Mouse (Mus musculus) induced T-regulatory cell, adult 2 months (primary cell): Measurements from ENCODE around the gene Kif1b.

Experiments
- DNase-seq: peaks from one replicate; pipeline ENCODE4 v3.0.0-alpha.2; 2012; ENCODE audit warnings: low read depth

Kif1b gene

DNA sequence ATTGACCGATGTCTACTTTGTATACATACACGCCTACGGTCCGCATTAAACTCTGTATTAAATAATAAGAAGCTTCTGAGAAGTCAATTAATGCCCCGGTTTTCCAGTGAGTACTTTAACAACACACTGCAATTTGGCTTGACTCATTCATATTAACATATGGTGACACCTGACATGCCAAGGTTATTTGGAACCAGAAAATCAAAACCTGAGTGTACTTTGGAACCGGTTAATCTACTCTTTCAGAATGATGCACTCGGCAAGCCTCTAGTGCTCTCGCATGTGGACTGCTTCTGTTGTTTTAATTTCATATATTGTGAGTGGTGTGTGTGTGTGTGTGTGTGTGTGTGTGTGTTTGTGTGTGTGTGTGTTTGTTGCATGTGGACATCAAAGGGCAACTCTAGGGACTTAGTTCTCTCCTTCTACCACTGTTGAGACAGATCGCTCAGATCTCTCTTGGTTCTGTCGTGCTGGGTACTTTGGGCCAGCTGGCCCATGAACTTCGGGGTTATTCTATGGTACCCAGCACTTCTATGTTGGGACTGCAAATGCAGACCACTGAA is 6.9 kb upstream of the Kif1b start:
- DNase-seq: no peak

DNA sequence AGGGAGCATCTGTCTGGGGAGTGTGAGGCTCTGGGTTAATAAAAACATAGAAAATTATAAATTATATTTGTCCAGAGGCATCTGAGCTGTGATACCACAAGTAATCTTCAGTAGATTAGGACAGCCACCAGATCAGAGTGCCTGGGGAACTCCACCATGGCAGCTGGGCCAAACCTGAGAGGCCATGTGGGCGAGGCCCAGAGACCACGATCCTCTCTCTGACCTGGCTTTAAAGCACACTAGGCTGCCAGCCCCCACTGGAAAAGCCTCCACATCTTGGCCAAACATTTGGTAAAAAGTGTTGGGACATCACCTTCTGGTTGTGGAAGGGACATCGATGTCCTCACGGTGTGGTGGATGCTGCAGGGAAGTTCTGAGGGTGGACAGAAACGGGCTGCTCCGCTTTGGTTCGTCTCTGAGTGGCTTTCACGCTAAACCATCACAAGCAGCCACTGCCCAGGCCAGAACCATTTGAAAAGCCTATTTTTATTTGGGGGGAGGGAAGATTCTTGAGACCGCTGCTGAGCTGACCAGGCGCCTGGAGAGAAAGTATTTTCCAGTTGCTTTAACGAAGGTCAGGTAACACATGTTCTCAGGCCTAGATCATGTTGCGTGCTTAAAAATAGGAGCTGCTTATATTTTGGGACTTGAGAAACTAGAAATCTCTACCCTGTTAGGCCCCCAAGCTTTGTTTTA is 6.2 kb upstream of the Kif1b start:
- no peak for DNase-seq

DNA sequence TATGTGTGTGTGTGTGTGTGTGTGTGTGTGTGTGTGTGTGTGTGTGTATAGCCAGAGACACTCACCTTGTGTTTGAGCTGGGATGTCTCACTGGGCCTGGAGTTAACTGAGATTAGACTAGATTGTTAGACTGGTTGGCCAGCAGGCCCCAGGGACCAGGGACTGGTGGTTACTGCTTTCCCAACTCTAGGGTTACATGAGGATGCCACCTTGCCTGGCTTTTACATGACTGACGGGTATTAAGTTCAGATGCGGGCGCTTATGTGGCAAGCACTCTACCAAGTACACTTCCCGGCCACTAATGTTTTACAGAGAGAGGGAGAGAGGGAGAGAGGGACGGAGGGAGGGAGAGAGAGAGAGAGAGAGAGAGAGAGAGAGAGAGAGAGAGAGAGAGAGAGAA is 4.5 kb upstream of the Kif1b start:
- DNase-seq: no peak

DNA sequence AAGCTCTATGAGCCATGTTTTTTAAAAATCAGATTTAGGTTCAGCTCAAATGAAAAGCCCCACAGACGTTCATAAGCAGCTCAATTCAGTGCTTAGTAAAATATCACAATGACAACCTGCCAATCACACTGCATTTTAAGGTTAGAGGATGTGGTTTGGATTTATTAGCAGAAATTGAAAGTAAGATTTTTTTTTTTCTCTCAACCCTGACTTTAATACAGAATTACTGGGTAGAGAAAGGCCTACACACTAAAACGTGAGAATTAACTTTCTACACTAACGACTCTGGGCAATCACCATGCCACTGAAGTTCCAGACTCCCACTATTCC is 963 bp upstream of the Kif1b start:
- DNase-seq: no peak

DNA sequence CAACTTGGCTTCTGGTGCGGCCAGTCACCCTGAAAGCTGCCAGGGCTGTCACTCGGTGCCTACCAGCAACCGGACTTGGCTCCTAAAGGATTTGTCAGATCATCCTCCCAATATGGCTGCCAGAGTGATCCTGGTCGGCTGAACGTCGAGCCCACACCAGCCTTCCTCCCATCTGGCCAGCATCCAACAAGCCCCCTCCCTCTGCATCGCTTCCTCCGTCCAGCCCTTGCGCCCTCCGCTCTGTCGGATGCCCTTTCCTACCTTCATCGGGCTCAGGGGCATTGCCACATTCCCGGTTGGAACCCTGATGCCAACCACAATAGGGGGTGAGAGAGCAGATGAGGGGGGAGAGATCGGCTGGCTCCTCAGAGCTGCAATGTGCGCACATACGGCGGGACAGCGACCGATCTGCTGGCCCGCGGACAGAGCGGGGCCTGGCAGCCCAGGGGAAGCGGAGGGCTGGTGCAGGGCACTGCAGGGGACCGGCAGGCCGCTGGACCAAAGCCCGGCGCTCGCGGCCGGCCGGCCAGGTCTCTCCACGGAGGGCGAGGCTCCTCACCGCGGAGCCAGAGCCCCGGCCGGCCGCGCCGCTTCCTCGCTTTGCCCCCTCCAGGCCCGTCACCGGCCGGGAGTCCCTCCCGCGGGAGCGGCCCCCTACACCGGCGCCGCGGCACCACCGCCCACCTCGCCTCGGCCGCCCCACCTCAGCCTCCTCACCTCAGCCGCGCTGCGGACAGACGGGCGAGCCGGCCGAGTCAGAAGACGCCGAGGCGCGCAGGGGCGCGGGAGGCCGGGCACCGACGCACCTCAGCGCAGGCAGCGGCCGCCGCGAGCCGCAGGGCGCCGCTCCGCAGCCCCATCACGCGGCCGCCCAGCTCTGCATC is 539 bp downstream of the Kif1b start:
- DNase-seq: peak; percentile 37

DNA sequence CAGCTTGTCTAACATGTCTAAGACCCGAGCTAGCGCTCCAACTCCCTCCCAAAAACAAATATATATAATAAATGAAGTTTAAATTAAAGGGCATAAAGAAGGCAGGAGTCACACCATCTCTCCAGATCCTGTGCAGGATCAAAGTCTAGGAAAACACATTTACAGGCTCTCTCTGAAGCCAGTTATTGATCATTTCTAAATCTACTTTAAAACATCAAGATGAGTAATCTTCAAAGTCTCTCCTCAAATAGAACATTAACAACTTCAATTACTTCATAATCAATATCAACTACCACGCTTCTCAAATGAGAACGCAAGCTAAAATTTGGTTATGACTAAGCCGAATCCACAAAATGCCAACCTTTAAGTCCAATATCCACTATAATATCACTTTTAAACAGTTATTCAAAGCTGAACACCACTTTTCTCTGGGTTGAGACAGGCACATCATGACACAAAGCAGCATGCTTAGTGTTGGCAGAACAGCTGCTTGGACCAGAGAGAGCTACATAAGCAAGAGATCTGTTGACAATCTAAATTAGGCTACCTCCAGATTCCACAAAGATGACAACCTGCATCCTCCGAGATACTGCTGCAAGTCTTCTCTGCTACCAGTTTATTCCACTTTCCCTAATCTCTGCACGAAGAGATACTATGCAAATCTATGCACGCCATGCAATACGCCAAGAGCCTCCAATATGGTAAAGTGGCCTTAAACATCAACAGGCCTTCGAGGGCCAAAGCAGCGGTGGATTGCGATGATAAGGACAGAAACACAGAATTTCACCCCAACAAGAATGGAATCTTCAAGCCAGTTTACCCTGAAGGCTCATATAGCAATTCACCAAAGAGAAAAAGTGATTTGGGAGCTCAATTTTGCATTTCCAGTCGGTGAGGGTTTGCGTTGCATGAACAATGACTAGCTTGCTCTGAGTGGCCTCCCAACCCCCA is 1.5 kb downstream of the Kif1b start:
- DNase-seq: peak; percentile 15

DNA sequence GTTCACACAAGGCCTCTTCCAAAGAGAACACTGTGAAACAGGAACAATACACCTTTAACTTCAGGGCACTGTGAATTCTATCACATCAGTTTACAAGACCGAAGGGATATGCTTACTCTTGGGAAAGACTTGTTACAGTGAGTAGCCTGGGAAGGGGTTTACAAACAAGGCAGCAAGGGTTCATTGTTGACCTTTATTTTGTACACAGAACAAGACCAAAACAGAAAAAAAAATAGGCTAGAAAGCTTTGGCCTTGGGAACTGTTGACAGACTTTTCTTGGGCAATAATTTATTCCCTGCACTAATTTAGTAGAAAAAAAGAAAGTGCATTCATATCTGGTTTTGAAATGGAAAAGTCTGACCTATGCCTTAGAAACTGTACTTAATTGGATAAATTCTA is 3.0 kb downstream of the Kif1b start:
- DNase-seq: no peak

DNA sequence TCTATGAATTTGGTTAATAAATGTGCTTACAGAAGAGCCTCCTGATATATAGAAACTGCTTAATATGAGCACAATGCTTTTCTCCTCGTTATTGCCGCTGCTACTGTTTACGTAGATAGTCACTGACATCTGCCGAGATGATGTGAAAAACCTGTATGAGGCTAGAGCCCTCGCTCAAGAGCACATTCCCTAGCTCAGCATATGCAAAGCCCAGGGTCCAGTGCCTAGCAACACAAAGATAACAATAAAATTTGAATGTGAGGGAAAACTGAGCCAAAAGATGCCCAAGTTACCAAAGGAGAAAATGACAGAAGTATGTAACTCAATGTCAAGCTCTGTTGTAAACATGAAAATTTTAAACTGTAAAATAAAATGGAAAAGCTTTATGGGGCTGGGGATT is 4.0 kb downstream of the Kif1b start:
- DNase-seq: no peak

DNA sequence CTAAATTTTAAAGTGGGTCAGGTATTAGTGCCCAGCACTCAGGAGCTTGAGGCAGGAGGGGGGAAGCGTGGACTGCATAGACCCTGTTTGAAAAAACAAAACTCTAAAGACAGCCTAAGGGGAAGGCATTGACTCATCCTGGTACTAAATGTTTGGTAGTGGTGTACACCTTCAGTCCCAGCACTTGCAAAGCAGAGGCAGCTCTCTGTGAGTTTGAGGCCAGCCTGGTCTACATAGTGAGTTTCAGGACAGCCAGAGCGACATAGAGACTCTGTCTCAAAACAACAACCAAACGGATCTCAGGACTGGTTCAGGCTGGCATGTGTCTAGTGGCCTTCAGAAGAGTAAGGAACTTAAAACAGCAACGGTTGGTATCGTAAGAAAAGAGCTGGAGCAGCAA is 4.7 kb downstream of the Kif1b start:
- DNase-seq: no peak

DNA sequence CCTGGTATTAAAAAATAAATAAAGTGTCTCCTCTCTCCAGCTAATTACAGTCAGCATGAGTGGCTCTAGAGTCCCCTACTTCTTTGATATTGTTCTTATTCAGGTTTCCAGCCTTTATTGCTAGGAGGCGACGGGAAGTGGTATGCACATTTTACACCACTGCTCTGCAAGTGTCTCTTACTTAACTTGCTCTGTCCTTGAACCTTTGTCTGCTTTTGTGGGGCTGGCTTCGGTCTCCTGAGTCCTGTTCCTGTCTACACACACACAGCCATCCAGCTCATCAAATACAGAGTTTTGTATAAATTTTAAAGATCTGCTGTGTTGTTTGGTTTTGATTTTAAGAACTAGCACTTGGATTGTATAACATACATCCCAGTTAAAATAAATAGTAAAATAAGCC is 5.4 kb downstream of the Kif1b start:
- DNase-seq: no peak

DNA sequence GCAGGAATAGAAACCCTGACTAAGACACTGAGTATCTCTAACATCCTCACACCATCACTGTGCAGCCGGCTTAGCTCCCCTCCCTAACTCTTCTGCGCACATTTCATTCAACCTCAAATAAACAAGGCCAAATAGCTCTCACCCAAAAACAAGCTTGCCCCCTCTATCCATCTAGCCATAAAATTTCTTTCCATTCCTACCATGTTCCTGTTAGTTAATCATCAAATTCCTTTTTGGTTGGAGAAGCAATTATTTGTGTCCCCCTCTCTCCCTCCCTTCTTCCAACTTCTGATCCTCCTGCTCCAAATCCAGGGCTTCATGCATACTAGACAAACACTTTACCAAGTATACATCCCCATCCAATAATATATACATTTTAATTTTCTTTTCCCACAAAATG is 11.0 kb downstream of the Kif1b start:
- no peak for DNase-seq

DNA sequence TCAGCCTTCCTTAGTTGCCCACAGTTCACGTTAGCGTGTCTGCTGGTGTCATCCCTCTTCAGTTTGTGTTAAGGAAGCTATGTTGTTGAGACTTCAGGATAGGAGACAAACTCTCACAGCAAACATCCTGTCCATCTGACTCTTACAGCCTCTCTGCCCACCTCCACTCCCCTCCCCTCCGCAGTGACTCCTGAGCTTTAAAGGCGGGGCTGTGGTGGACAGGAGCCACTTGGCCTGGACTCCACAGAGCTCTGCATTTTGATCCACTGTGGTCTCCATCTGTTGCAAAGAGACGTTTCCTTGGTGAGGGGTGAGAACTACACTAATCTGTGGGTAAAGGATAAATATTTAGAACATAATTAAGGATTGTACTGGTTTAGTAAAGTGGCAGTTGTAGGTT is 14.5 kb downstream of the Kif1b start:
- no peak for DNase-seq

DNA sequence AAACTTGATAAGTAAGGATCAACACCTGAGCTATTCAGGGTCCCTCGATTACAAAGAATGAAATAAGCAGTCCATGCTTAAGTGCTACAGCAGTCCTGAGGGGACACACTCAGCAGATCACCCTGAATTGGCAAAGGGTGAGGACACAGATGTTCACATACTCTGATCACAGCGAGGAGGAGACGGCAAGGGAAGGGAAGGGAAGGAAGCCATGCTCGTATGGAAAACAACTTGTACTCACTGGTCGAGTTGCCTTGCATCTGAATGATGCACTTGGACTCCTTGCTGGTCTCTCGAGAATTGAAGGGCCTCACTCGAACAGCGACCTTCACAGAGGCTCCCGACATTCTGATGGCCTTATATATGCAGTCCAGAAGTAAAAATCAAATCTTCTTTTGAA is 16.4 kb downstream of the Kif1b start:
- no peak for DNase-seq

DNA sequence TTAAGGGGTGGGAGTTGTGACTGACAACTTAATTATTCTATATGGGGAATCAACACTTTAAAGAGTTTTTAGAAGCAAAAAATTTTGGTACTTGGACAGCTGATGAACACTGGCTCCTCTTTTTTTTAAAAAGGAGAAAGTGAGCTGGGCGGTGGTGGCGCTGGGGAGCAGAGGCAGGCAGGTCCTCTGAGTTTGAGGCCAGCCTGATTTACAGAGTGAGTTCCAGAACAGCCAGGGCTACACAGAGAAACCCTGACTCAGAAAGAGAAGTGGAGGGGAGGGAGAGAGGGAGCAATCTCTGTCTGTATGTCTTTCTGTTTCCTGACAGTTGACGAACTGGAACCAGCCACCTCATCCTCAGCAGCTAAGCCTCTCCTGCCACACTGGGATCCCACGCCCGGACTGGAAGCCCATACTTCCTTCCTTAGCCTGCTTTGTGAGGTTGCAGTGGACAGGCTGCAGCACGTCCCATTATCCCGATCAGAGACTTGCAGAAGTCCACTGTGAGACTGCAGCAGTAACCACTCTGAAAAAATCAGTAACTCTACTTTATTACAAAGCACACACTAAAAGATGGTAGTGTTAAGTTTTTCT is 17.2 kb downstream of the Kif1b start:
- no peak for DNase-seq

DNA sequence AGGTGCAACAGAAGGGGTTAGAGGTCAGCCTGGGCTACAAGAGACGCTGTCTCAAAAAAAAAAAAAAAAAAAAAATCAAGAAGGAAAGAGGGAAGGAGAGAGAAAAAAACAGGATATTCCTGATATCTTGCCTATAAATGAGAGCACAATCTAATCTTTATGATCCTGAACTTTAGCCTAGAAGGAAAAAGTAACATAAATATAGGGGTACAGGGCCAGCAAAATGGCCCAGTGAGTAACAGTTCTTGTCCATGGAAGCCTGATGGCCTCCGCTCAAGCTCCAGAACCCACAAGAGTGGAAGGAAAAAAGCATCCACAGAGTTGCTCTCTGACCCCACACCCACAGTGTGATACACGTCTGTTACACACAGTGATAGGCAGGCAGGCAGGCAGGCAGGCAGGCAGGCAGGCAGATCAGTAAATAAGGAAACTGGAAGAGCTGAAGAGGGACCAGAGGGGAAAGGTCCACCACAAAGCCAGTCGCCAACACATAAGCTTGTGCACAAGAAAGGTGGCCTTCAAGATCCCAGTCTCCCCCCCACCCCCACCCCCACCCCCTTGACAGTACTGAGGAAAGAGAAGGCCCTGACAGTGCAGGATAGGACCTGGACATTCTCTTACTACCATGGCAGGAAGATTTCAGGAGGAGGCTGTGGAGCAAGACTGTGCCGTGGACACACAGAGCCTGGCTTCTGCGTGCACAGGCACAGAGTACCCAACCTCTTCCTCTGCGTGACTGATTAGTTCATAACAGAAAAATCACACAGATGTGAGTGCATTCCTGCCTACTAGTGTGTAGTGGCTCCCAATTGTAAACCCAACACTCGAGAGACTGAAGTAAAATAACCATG is 21.0 kb downstream of the Kif1b start:
- no peak for DNase-seq

DNA sequence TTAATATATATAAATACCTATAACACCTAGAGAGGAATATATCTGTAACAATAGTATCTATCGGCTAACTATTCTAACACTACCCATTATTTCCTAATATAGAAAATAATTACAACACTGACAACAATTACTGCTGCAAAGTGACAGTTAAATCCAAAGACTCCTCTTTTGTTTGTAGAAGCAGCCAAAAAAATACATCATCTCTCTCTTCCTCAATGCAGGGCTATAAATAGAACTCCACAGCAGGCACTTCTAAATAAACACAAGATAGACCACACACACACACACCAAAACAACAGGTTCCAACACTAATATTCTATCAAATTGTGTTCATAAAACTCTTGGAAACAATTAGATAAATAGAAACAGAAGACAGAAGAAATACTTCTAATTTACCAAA is 21.8 kb downstream of the Kif1b start:
- DNase-seq: no peak

DNA sequence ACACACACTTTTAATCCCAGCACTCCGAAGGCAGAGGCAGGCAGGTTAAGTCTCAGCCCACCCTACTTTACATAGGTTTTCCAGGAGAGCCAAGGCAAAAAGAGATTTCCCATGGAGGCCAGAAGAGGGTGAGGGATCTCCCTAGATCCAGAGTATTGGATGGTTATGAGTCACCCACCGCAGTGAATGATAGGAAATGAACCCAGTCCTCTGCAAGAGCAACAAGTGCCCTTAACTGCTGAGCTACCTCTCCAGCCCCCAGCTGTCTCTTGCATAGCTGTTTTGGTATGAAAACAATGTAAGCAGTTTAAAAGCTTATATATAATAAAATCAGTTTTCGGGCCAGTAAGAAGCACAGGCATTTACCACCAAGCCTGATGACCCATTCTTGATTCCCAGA is 24.5 kb downstream of the Kif1b start:
- DNase-seq: no peak

DNA sequence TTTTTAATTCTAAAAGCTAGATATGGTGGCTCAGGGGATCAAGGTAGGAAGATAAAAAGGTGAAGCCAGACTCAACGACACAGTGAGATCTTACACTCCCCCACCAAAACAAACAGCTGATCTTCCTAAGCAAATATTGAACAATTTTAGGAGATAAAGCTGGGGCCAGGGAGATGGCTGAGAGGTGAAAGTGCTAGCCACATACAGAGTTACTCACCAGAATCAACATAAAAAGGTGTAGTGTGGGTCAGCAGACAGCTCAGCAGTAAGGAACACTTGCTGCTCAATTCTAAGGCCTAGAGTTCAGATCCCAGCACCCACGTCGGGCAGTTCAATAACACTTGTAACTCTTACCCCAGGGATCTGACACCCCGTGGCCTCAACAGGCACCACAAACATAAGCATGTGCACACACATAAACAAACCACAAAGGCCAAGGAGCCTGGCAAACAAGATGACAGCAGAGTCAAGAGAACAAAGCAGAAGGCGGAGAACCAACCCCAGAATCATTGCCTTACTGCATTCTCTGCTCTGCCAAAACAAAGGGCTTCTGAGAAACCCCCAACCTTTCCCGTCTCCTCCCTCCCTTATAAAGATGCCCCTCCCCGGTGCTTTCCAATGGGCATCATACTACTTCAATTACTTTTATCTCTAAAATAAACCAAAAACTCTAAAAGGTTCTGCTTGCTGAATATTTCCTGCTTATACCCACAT is 25.3 kb downstream of the Kif1b start:
- peak; percentile 45 for DNase-seq

DNA sequence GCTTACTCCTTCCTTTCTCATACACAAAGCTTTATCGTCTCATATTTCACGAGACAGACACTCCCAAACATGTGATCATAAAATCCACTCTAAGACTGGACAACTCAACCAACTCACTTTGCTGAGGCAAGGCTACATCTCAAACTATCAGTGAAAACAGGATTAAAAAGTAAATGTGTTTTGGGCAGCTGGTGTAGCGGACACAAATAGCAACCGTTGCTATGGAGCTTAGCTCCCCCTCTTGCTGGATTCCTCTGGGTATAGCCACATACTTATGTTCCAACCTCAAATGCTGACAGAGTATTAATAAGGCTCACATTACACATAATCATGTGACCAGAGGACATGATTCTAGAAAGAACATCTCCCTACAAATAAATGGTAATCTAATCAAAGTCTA is 29.9 kb downstream of the Kif1b start:
- DNase-seq: no peak

DNA sequence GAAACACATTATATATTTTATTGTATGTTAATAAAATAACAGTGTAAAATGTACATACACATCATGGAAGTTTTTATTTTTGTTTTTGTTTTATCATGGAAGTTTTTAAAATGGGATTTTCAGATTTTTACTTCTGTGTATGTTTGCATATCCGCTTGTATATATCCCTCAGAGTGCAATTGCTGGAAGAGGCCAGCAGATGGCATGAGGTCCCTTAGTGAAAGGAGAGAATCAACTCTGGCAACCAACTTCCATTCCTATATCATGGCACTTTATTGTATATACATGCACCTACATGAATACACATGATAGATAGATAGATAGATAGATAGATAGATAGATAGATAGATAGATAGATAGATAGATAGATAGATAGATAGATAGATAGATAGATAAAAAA is 34.4 kb downstream of the Kif1b start:
- DNase-seq: peak; percentile 53
